Mouse (Mus musculus): ENCODE results near the gene Rbfox2.

- TF ChIP-seq CTCF (conservative IDR thresholded peaks at IDR 0.05; ENCODE audit: low read length) (no peak), POU5F1 (IDR thresholded peaks at IDR 0.05; ENCODE audit: borderline replicate concordance, low read length) (no peak)
Measured at GRCm38 (mm10) chr15:77236055-77236567, 70.7 kb downstream of the Rbfox2 start.

Data from E14TG2a.4 (cell line).